Mouse (Mus musculus) liver, postnatal 0 days (tissue): Measurements from ENCODE around the gene Gm28038.

Experiments
- CTCF ChIP-seq: sonication (generic); IDR thresholded peaks from 2 replicates; pipeline ENCODE4 v1.5.1; 2016; ENCODE audit warnings: antibody characterized with exemption, low read depth
- EP300 ChIP-seq: IDR thresholded peaks from 2 replicates; pipeline ENCODE4 v1.6.1; 2016; ENCODE audit warnings: antibody characterized with exemption, low read depth, mild to moderate bottlenecking

DNA sequence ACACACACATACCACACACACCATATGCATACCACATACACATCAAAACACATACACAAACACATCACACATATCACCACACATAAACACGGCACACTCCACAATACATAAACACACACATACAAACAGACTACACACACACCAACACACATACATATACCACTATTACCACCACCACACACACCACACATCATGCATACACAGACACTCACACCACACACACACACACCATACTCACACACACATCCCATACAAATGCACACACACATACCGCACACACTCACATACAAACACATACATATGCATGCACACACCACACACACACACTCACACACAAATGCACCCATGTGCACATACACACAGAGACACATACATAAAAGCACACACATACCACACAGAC lies 13.4 kb upstream of the Gm28038 start:
- TF ChIP-seq CTCF (no peak), EP300 (no peak)
